Mouse (Mus musculus) midbrain, embryonic 13.5 days (tissue): ENCODE results near the gene Ccdc12. TPM values are rescaled to one million over a fixed set of nuclear protein-coding genes. Genes with fewer than 3 reads are reported as not detected.
A peak's percentile ranks its signal among the peaks of the same experiment; 100 is the strongest.

Source experiments
- ATAC-seq: fragments of 200-750 bp; cut with Nextera tagmentation; 2 replicates; pipeline ENCODE4 v1.8.0; 2017; ENCODE audit warnings: mild to moderate bottlenecking, moderate TSS enrichment, moderate library complexity
- H3K27ac ChIP-seq: fragments of 300-500 bp; sonication (generic); 2 replicates; pipeline ENCODE4 v1.5.1; 2015; ENCODE audit warnings: inconsistent platforms, mild to moderate bottlenecking, moderate library complexity
- H3K27me3 ChIP-seq: fragments of 300-500 bp; sonication (generic); 2 replicates; pipeline ENCODE4 v1.6.1; 2015; ENCODE audit warnings: mild to moderate bottlenecking, inconsistent platforms
- H3K36me3 ChIP-seq: fragments of 300-500 bp; sonication (generic); 2 replicates; pipeline ENCODE4 v1.6.1; 2015; ENCODE audit warnings: mild to moderate bottlenecking, inconsistent platforms
- H3K4me1 ChIP-seq: fragments of 300-500 bp; sonication (generic); replicated peaks from 2 replicates; pipeline ENCODE4 v1.6.1; 2015; ENCODE audit warnings: inconsistent platforms
- H3K4me2 ChIP-seq: fragments of 300-500 bp; sonication (generic); replicated peaks from 2 replicates; pipeline ENCODE4 v1.6.1; 2015; ENCODE audit warnings: moderate library complexity, mild to moderate bottlenecking, inconsistent platforms
- H3K4me3 ChIP-seq: fragments of 300-500 bp; sonication (generic); replicated peaks from 2 replicates; pipeline ENCODE4 v1.5.1; 2015; ENCODE audit warnings: mild to moderate bottlenecking, inconsistent platforms
- H3K9ac ChIP-seq: fragments of 300-500 bp; sonication (generic); replicated peaks from 2 replicates; pipeline ENCODE4 v1.6.1; 2015; ENCODE audit warnings: mild to moderate bottlenecking, inconsistent platforms
- H3K9me3 ChIP-seq: fragments of 300-500 bp; sonication (generic); 2 replicates; pipeline ENCODE4 v1.6.1; 2016; ENCODE audit warnings: mild to moderate bottlenecking, inconsistent platforms
- WGBS: fragments of 180-500 bp; shearing (Covaris S2); methylation state at CpG from one replicate; pipeline ENCODE4 v1.1.7; 2015; 5-methylcytosine and 5-hydroxymethylcytosine counted together
- polyA plus RNA-seq: library from polyadenylated mRNA; unstranded; fragments of >200 nt; fragmentation: Nextera tagmentation; extraction: Ambion mirVana; gene quantifications from 2 replicates; pipeline ENCODE4 v1.2.1, GENCODE M21; 2015

Gene Ccdc12
- polyA plus RNA-seq, 1 experiment from 2014 or later = 136 TPM

DNA sequence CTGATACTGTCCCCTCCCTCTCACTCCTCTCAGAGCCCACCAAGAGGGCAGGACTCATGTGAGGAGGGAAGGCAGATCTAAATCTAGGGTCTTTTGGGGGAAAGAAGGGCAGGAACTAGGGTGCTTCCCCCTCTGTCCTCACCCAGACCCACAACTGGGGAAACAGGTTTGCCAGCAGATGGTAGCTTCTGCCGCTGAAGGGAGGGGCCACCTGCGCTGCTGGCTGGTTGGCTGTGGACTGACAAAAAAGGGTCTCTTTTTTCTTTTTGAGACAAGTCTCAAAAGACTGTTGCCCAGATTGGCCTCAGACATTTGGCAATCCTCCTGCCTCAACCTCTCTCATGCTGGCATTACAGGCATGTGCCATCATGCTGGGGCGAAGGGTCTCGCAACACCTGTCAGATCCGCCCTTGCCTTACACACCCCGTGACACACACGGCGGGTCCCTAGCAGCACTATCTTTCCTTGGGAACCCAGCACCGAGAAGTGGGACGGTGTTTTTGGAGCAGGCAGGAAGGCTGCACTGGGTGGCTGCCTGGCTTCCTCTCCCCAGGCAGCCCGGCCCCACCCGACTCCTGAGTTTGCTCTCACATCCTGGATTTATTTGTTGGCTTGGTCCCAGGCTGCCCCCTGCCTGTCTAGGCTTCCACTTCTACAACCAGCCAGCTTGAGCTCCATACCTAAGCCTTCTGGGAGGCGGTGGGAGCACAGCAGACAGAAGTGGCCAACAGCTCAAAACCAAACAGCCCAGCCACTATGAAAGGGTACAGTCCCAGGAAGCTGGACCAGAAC is 4.2 kb upstream of the Ccdc12 start:
- 0 out of 2 replicates have a peak overlapping the region, but pooled peaks have one; percentile 12 for H3K9ac ChIP-seq
- peaks cover 29% of the 10 kb centered on the region for H3K27me3 ChIP-seq
- H3K36me3 ChIP-seq = no peaks in the 10 kb centered on the region
- no peaks in the 10 kb centered on the region for H3K9me3 ChIP-seq
- H3K27ac ChIP-seq = no peak overlapping the region
- H3K4me3 ChIP-seq = no peak overlapping the region
- peak overlapping the region; percentile 99 for H3K4me2 ChIP-seq
- 37% methylated on average over 13 of the region's 13 CpGs for WGBS
- ATAC-seq = no peak
- peaks cover 64% of the 10 kb centered on the region for H3K4me1 ChIP-seq

DNA sequence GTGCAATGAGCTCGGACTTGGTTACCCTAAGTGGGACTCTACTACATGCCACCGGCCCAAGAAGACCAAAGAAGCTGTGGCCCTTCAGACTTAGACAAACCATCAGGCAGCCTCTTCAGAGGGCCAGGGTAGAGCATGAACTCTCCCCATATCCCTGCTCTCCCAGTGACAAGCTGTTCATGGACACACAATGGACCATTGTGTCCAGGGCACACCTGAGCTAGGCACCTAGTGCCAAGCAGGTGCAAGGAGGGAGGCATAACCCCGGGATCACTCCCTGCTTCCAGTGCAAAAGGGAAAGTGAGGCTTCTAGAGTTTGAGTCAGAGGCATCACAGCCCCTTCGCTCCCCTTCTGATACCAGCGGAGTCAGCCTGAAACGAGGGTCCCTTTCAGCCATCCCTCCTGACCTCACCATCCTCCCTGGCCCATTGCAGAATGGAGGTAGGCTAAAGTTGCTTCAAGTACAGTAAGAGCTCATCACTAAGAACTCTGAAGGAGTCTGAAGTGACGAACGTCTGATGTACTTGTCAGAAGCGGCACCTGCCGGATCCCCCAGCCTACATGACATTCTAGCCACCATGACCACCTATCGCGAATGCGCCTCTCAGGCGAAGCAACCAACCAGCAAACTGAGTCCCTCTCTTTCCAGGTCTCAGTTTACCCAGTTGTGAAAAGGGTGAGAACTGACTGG is 3.2 kb upstream of the Ccdc12 start:
- Histone ChIP-seq H3K4me1 (peaks cover 73% of the 10 kb centered on the region), H3K36me3 (no peaks in the 10 kb centered on the region), H3K9me3 (no peaks in the 10 kb centered on the region), H3K27me3 (peaks cover 29% of the 10 kb centered on the region), H3K4me3 (peak overlapping the region; percentile 72), H3K27ac (no peak overlapping the region), H3K4me2 (peak overlapping the region; percentile 99), H3K9ac (peak overlapping the region; percentile 80)
- 22% methylated on average over 14 of the region's 14 CpGs for WGBS
- ATAC-seq = no peak

DNA sequence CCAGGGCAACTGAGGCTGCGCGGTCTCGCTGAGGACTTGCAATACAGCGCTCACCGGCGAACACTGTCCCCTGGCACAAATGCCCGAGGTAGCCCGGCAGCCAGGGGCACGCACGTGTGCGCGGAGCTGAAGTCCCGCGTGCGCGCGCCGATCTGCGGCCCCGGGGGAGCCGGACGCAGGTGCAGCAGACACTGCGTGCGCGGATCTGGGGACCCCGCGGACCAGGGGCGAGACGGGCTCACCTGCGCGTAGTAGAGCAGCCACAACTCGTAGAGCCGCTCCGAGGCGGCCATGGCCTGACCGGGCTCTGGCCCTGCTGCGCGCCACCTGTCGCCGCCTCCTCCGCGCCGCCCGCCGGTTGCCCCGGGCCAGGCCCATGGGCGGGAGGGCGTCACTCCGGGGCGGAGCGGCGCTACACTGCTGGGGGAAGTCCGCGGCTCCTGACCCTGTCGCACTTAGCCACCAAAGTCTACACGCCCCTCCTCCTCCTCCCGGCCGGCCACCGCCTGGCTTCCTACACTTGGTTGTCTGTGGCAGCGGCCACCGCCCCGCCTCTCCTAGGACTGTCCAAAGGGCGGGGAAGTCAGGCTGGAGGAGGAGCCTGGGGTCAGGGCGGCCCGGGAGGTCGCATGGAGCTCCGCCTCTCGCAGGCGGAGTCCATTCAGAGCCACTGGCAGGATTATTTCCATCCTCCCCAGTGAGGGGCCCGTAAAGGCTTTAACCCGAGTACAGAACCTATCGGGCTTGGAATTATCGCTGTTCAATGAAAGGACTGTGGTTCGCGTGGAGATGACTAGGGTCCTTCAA is 2.4 kb upstream of the Ccdc12 start, which contains the start of gene Nbeal2:
TSS of gene Nbeal2 (minus strand) at position 507 of the 807 bp plus-strand sequence.
- Histone ChIP-seq H3K4me1 (peaks cover 76% of the 10 kb centered on the region), H3K27me3 (peaks cover 29% of the 10 kb centered on the region), H3K9ac (peak within 1 kb of the TSS; percentile 80), H3K4me3 (peak within 1 kb of the TSS; percentile 72), H3K36me3 (0 out of 2 replicates have a peak, but pooled peaks cover under 1% of the 10 kb centered on the region), H3K4me2 (peak within 1 kb of the TSS; percentile 99), H3K9me3 (no peaks in the 10 kb centered on the region), H3K27ac (peak within 1 kb of the TSS; percentile 30; the same call in 1 of the 2 replicates)
- peak; percentile 47 for ATAC-seq
- WGBS = under 1% methylated on average over 74 of the region's 75 CpGs

DNA sequence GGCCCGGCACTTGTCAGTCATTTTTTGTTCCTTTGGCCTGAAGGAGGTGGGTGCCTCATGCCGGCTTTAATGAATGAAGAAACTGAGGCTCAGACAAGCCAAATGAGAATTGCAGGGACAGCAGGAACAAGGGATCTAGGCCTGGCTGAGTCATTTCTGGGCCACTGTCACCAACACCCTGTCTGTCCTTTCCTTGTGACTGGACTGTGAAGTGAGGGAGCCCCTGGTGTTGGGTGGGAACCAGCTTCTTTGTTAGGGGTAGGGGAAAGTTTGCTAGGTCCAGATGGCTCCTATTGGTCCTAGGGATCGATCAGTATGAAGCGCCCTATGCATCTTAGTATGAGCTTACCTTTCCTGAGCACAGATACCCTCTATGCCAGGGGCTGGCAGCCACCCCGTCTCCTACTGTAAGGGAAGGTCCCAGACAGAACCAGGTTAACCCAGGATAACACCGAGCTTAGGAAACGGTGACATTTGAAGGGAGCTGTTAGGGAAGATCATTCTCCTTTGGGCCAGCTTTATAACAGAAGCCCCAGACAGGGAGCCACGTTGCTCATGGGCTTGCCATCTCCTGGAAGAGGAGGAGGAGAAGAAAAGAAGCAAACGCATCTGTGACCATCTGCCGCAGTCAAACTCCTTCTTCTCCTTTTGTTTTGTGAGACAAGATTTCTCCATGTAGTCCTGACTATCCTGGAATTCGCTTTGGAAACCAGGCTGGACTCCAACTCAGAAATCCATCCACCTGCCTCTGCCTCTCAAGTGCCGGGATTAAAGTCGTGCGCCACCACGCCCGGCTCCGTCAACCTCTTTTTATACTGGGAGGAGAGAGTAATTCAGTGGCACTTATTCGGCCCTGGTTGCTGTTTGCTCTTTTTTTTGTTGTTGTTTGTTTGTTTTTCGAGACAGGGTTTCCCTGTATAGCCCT is 1.3 kb upstream of the Ccdc12 start:
- Histone ChIP-seq H3K4me1 (peaks cover 74% of the 10 kb centered on the region), H3K9ac (peak overlapping the region; percentile 80; the same call in 1 of the 2 replicates), H3K9me3 (no peaks in the 10 kb centered on the region), H3K27me3 (peaks cover 29% of the 10 kb centered on the region), H3K27ac (no peak overlapping the region), H3K4me3 (peak overlapping the region; percentile 72), H3K4me2 (peak overlapping the region; percentile 99), H3K36me3 (peaks cover 7% of the 10 kb centered on the region; the same call in 1 of the 2 replicates)
- WGBS = 81% methylated on average over 19 of the region's 19 CpGs
- ATAC-seq = no peak

DNA sequence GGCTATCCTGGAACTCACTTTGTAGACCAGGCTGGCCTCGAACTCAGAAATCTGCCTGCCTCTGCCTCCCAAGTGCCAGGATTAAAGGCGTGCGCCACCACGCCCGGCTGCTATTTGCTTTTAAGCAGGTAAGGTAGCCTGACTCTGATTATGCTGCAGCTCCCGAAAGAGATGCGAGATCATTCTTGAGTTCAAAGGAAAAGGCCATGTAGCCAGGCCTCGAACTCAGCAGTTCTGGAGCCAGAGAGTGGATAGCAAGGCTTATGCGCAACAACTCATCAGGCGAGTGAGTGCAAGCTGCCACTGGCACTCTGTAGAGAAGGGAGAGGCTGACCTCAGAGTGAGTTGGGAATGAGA is 674 bp upstream of the Ccdc12 start:
- peaks cover 67% of the 10 kb centered on the region for H3K4me1 ChIP-seq

DNA sequence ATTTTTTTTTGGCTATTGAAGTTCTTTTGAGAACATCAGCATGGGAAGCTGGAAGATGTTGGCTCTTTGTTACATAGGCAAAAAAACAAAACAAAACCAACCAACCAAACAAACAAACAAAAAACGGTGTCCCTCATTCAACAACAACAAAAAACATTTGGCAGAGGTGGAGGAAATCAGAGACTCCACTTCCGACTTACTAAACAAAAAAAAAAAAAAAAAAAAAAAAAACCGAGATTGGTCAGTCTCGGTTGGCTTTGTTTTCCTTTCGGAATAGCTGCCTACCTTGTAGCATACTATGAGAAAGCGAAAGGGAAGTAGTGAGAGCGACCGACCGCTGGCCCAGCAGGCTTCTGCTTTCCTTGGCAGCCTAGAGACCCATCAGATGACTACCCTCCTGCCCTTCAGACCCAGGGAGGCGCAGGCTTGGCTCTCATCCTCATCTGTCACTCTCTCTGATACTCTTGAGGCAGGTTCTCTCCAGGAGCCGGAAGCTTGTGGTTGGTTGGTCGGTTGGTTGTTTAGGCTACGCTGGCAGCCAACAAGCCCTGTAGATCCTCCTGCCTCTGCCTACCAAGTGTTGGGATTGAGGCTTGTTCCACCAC is 1.3 kb downstream of the Ccdc12 start:
- H3K4me1 ChIP-seq = peaks cover 54% of the 10 kb centered on the region
- no peak for ATAC-seq

More for the DNA sequence above, 674 bp upstream of the Ccdc12 start:
- no peak for ATAC-seq
- 85% methylated on average over 10 of the region's 10 CpGs for WGBS
- Histone ChIP-seq H3K27ac (peak overlapping the region; percentile 96), H3K4me2 (peak overlapping the region; percentile 58), H3K9ac (peak overlapping the region; percentile 64), H3K27me3 (peaks cover 29% of the 10 kb centered on the region), H3K4me3 (peak overlapping the region; percentile 67), H3K9me3 (no peaks in the 10 kb centered on the region), H3K36me3 (peaks cover 7% of the 10 kb centered on the region; the same call in 1 of the 2 replicates)

DNA sequence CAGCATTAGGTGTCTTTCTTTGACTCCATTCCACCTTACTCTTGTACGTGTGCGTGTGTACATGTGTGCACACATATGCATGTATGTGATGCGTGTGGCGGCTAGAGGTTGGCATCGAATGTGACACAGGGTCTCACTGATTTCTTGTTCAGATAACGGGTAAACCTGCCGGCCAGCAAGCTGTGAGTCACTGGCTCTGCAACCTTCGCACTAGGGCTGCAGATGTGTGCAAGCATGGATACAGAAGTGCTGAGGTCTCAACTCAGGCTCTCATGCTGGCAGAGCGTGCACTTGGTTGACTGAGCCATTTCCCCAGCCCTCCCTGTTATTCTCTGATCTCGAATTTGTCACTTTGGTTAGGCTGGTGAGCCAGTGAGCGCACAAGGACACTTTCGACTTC is 3.2 kb downstream of the Ccdc12 start:
- Histone ChIP-seq H3K9ac (no peak overlapping the region), H3K9me3 (no peaks in the 10 kb centered on the region), H3K27ac (no peak overlapping the region), H3K27me3 (no peaks in the 10 kb centered on the region), H3K4me1 (peaks cover 45% of the 10 kb centered on the region), H3K36me3 (peaks cover 7% of the 10 kb centered on the region; the same call in 1 of the 2 replicates), H3K4me3 (no peak overlapping the region), H3K4me2 (no peak overlapping the region)
- ATAC-seq = no peak
- 95% methylated on average over 12 of the region's 12 CpGs for WGBS

More for the DNA sequence above, 1.3 kb downstream of the Ccdc12 start:
- Histone ChIP-seq H3K27ac (no peak overlapping the region), H3K9me3 (no peaks in the 10 kb centered on the region), H3K36me3 (peaks cover 7% of the 10 kb centered on the region; the same call in 1 of the 2 replicates), H3K4me3 (peak overlapping the region; percentile 67), H3K27me3 (peaks cover 10% of the 10 kb centered on the region), H3K4me2 (peak overlapping the region; percentile 58), H3K9ac (peak overlapping the region; percentile 80)
- 83% methylated on average over 13 of the region's 13 CpGs for WGBS

DNA sequence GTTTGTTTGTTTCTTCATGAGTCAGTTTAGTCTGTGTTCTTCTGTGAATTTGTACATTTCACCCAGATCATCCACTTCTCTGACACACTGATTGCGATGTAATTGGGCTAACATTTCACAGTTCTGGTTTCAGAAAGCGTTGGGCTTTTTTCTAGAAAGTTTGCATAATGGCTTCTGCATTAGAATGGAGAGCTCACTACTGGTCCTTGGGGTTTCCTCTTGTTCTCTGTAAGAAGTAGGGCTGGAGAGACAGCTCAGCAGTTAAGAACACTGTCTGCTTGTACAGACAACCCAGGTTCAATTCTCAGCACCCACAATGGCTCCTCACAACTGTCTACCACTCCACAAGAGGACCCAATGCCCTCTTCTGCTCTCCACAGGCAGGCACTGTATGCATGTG is 3.9 kb downstream of the Ccdc12 start:
- WGBS = 87% methylated on average over 2 of the region's 2 CpGs
- H3K4me1 ChIP-seq = peaks cover 46% of the 10 kb centered on the region
- no peak overlapping the region for H3K9ac ChIP-seq
- no peak for ATAC-seq
- no peaks in the 10 kb centered on the region for H3K9me3 ChIP-seq
- no peak overlapping the region for H3K4me2 ChIP-seq
- H3K27me3 ChIP-seq = no peaks in the 10 kb centered on the region
- H3K36me3 ChIP-seq = peaks cover 7% of the 10 kb centered on the region; the same call in 1 of the 2 replicates
- no peak overlapping the region for H3K27ac ChIP-seq
- no peak overlapping the region for H3K4me3 ChIP-seq

DNA sequence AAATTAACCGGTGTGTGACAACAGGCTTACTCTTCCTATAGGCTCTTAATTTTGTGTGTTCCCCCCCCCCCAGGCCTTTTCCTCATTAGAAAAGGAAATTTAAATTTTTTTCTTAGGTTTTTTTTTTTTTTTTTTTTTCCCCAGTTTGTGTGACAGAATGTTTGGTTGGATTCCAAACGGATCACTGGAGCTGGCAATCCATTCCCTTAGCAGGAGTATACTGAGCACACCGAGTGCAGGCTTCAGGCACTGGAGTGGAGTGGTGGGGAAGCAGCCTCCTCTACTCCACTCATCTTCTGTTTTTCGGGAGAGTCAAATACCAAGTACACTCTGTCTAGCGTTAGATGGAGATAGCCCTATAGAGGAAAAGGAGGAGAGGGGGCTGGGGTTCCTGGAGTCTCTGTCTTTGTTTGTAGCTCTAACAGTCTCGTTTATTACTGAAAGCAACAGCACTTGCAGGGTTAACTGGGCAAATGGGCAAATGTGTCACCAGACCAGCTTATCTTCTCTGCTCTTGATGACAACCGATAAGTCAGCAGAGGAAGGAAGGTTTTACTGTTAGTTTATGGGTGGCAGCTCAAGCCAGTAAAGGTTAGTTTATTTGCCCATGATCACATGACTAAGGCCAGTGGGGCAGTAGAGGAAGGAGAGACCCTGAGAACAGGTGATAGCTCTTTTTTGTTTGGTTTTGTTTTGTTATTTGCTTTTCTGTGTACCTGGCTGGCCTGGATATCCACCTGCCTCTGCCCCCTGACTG is 4.7 kb downstream of the Ccdc12 start:
- WGBS = 94% methylated on average over 7 of the region's 7 CpGs
- Histone ChIP-seq H3K9ac (no peak overlapping the region), H3K36me3 (peaks cover 7% of the 10 kb centered on the region; the same call in 1 of the 2 replicates), H3K9me3 (no peaks in the 10 kb centered on the region), H3K4me2 (no peak overlapping the region), H3K4me1 (peaks cover 44% of the 10 kb centered on the region), H3K27ac (no peak overlapping the region), H3K4me3 (no peak overlapping the region), H3K27me3 (no peaks in the 10 kb centered on the region)
- ATAC-seq = no peak

DNA sequence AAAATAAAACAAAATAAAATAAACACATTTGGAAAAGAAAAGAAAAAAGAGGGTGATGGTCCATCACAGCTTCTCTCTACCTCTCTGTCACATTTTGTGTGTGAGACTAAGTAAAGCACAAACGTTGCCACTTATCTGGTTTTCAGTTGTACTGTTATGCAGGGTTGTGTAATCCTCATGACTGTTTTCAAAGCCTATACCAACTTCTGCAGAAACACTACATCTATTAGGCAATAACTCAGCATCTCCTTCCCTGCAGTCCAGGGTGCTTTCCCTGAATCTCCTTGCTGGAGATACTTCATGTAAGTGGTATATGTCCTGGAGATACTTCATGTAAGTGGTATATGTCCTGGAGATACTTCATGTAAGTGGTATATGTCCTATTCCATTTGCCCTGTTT is 6.5 kb downstream of the Ccdc12 start:
- no peak overlapping the region for H3K4me2 ChIP-seq
- H3K27ac ChIP-seq = no peak overlapping the region
- H3K4me1 ChIP-seq = peaks cover 43% of the 10 kb centered on the region
- peaks cover 7% of the 10 kb centered on the region; the same call in 1 of the 2 replicates for H3K36me3 ChIP-seq
- no peak overlapping the region for H3K4me3 ChIP-seq
- WGBS = 97% methylated on average over 1 of the region's 1 CpGs
- no peaks in the 10 kb centered on the region for H3K9me3 ChIP-seq
- H3K9ac ChIP-seq = no peak overlapping the region
- no peaks in the 10 kb centered on the region for H3K27me3 ChIP-seq
- no peak for ATAC-seq
